Mouse (Mus musculus): Measurements from ENCODE around the gene Vcpkmt. TPM values are rescaled to one million over a fixed set of nuclear protein-coding genes. Genes with fewer than 3 reads are reported as not detected.

Gene Vcpkmt
- polyA plus RNA-seq, 1 experiment from 2014 or later, result 17.5 TPM

DNA sequence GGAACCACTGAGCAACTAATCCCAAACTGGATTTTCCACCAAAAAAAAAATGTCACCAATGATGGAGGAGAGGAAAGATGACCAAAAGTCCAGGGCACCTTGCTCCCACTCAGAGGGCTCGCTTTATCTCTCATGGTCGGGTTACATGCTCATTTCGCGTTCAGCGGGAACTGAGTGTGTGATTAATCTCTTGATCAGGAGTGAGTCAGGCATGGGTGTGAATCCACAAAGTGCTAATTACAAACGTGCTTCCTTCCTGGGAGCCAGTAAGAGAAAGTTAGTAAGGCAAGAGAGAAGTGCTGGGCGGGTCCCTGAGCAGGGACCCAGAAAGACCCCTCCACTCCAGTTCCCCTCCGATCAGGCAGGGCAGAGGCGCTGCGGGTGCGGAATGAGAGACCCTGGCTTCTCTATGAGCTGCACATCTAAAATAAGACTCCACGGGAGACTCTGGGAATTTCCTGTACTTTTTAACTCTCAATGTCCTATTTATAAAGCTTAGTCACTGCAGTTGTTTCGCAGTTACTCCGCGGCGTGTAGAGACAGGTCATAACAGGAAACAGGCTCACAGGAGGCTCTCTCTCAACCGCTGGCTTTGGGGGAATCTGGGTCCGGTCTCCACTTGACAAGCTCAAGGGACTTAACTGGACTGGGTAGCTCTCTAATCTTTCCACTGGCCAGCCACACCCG lies 45.0 kb downstream of the Vcpkmt start:
- Histone ChIP-seq H3K4me1 (replicated peaks) (peaks cover 49% of the 10 kb centered on the region), H3K4me3 (replicated peaks) (peak overlapping the region; percentile 21), H3K27ac (peak overlapping the region; percentile 71), H3K9ac (peak overlapping the region; percentile 42), H3K4me2 (peak overlapping the region; percentile 59), H3K9me3 (replicated peaks) (no peaks in the 10 kb centered on the region), H3K36me3 (no peaks in the 10 kb centered on the region), H3K27me3 (no peaks in the 10 kb centered on the region)
- ATAC-seq (ENCODE audit: low read depth) (peak; percentile 39), DNase-seq (no peak)
- WGBS (ENCODE audit: insufficient replicate concordance), result 3% methylated on average over 19 of the region's 19 CpGs

DNA sequence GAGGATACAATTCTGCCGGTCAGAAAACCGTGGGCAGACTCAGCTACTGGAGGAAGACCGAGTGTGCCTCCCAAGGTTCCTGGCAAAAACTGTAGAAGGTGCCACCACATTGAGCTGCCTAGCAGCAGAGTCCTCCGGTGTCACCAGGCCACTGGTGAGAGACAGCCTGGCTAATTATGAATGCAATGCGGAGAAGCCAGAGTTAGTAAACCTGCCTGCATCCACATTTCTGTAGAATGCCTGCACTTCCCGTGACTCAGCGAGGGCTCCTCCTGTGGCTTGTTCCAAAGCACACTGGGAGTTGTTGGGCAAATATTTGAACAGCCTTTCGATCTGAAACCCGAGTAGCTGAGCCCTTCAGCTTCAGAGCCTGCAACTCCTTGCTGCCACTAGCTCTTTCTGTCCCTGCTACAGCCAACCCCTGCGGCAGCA lies 45.6 kb downstream of the Vcpkmt start:
- WGBS (ENCODE audit: insufficient replicate concordance), result 15% methylated on average over 10 of the region's 10 CpGs
- H3K4me1 ChIP-seq (replicated peaks), result peaks cover 49% of the 10 kb centered on the region
- no peaks in the 10 kb centered on the region for H3K27me3 ChIP-seq
- DNase-seq (no peak), ATAC-seq (ENCODE audit: low read depth) (peak; percentile 60)
- peak overlapping the region; percentile 71 for H3K27ac ChIP-seq
- no peaks in the 10 kb centered on the region for H3K36me3 ChIP-seq
- no peaks in the 10 kb centered on the region for H3K9me3 ChIP-seq (replicated peaks)
- peak overlapping the region; percentile 21 for H3K4me3 ChIP-seq (replicated peaks)
- peak overlapping the region; percentile 42 for H3K9ac ChIP-seq
- peak overlapping the region; percentile 59 for H3K4me2 ChIP-seq

GRCm38 (mm10) chr12:69536616-69537242 lies 46.1 kb downstream of the Vcpkmt start:
- ATAC-seq (ENCODE audit: low read depth), result no peak
- Histone ChIP-seq H3K4me1 (replicated peaks) (peaks cover 45% of the 10 kb centered on the region), H3K9ac (no peak overlapping the region), H3K4me2 (peak overlapping the region; percentile 59; the same call in 1 of the 2 replicates), H3K9me3 (replicated peaks) (no peaks in the 10 kb centered on the region), H3K27me3 (no peaks in the 10 kb centered on the region), H3K4me3 (replicated peaks) (0 out of 2 replicates have a peak overlapping the region, but pooled peaks have one; percentile 21), H3K36me3 (no peaks in the 10 kb centered on the region), H3K27ac (peak overlapping the region; percentile 71)
- no peak for DNase-seq
- 63% methylated on average over 10 of the region's 10 CpGs for WGBS (ENCODE audit: insufficient replicate concordance)

DNA sequence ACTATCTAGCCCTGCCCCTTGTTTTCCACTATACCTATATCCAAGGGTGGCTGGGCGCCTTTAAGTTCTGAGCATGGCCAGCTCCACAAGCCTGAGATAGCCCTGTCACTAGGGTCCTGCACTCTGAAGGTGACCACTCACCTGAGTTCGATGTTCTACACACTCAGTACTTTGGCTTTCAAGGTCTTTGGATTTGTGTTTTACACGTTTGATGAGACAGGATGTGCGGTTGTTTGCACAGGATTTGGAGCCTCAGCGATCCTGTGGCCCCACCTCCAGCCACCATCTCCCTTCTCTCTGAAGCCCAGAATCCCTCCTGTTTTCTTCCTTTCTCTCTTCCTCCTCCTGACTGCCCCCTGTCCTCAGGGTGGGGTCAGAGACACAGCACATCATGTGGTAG lies 49.6 kb downstream of the Vcpkmt start:
- DNase-seq (no peak), ATAC-seq (ENCODE audit: low read depth) (no peak)
- no peak overlapping the region for H3K9ac ChIP-seq
- H3K4me3 ChIP-seq (replicated peaks), result no peak overlapping the region
- H3K4me1 ChIP-seq (replicated peaks), result peaks cover 27% of the 10 kb centered on the region
- WGBS (ENCODE audit: insufficient replicate concordance), result 63% methylated on average over 5 of the region's 5 CpGs
- no peaks in the 10 kb centered on the region for H3K27me3 ChIP-seq
- H3K4me2 ChIP-seq, result no peak overlapping the region
- no peaks in the 10 kb centered on the region for H3K9me3 ChIP-seq (replicated peaks)
- H3K36me3 ChIP-seq, result no peaks in the 10 kb centered on the region
- H3K27ac ChIP-seq, result no peak overlapping the region

- Histone ChIP-seq H3K4me3 (replicated peaks) (no peak overlapping the region), H3K27ac (no peak overlapping the region), H3K27me3 (no peaks in the 10 kb centered on the region), H3K36me3 (no peaks in the 10 kb centered on the region), H3K4me1 (replicated peaks) (peaks cover 20% of the 10 kb centered on the region), H3K9ac (no peak overlapping the region), H3K4me2 (no peak overlapping the region), H3K9me3 (replicated peaks) (no peaks in the 10 kb centered on the region)
- DNase-seq (no peak), ATAC-seq (ENCODE audit: low read depth) (no peak)
- WGBS (ENCODE audit: insufficient replicate concordance), result 53% methylated on average over 3 of the region's 3 CpGs
Measured at GRCm38 (mm10) chr12:69532530-69532929, 50.3 kb downstream of the Vcpkmt start.

DNA sequence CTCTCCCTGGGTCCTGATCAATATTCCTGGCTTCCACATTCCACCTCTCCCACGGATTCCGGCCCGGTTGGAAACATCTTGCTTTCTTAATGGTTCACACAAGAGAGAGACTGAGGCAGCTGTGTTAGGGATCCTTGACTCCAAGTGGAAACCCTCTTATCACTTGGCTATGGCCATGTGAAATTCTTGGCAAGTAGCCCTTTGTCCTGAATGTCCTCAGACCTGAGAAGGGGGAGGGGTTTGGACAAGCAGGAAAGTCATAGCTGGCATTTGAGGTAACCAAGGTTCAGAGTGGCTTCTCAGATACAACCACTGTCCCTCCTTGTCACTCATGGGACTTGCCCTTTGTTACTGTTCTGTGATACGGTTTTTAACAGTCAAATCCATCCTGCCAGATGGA lies 50.7 kb downstream of the Vcpkmt start:
- Histone ChIP-seq H3K4me1 (replicated peaks) (peaks cover 16% of the 10 kb centered on the region), H3K27ac (no peak overlapping the region), H3K36me3 (no peaks in the 10 kb centered on the region), H3K9me3 (replicated peaks) (no peaks in the 10 kb centered on the region), H3K9ac (no peak overlapping the region), H3K4me2 (no peak overlapping the region), H3K4me3 (replicated peaks) (no peak overlapping the region), H3K27me3 (no peaks in the 10 kb centered on the region)
- no peak for DNase-seq
- WGBS (ENCODE audit: insufficient replicate concordance), result 68% methylated on average over 4 of the region's 4 CpGs
- ATAC-seq (ENCODE audit: low read depth), result no peak

GRCm38 (mm10) chr12:69529694-69530403 lies 53.0 kb downstream of the Vcpkmt start:
- DNase-seq (no peak), ATAC-seq (ENCODE audit: low read depth) (no peak)
- H3K36me3 ChIP-seq, result no peaks in the 10 kb centered on the region
- H3K27ac ChIP-seq, result no peak overlapping the region
- 53% methylated on average over 13 of the region's 13 CpGs for WGBS (ENCODE audit: insufficient replicate concordance)
- H3K4me1 ChIP-seq (replicated peaks), result peaks cover 9% of the 10 kb centered on the region
- H3K4me3 ChIP-seq (replicated peaks), result no peak overlapping the region
- H3K4me2 ChIP-seq, result no peak overlapping the region
- H3K9ac ChIP-seq, result no peak overlapping the region
- H3K27me3 ChIP-seq, result no peaks in the 10 kb centered on the region
- no peaks in the 10 kb centered on the region for H3K9me3 ChIP-seq (replicated peaks)

GRCm38 (mm10) chr12:69528275-69529032 lies 54.4 kb downstream of the Vcpkmt start:
- Histone ChIP-seq H3K36me3 (no peaks in the 10 kb centered on the region), H3K27me3 (no peaks in the 10 kb centered on the region), H3K4me2 (no peak overlapping the region), H3K4me1 (replicated peaks) (peaks cover 13% of the 10 kb centered on the region), H3K9ac (no peak overlapping the region), H3K9me3 (replicated peaks) (no peaks in the 10 kb centered on the region), H3K27ac (no peak overlapping the region), H3K4me3 (replicated peaks) (no peak overlapping the region)
- ATAC-seq (ENCODE audit: low read depth) (no peak), DNase-seq (no peak)
- 77% methylated on average over 8 of the region's 8 CpGs for WGBS (ENCODE audit: insufficient replicate concordance)

Small RNA genes lying within 50 kb of the gene (microRNA-seq; reads per million reads assigned to microRNA genes)
- not detected for gene Gm23018

Other genes starting within 250 kb of the Vcpkmt start
- 47.5 and 56.5 TPM in 2 replicates for gene Nemf, start 225.9 kb downstream of the Vcpkmt start, polyA plus RNA-seq (2015; fragmentation: Nextera tagmentation; extraction: Ambion mirVana)
- 38.2 and 41.6 TPM in 2 replicates for gene Arf6, start 210.9 kb downstream of the Vcpkmt start, polyA plus RNA-seq (2015; fragmentation: Nextera tagmentation; extraction: Ambion mirVana)
- gene Gm9887, start 210.6 kb downstream of the Vcpkmt start, polyA plus RNA-seq (2015; fragmentation: Nextera tagmentation; extraction: Ambion mirVana), result 0.71 and 0.93 TPM in 2 replicates
- 3.1 and 3.4 TPM in 2 replicates for gene Sos2, start 98.8 kb upstream of the Vcpkmt start, polyA plus RNA-seq (2015; fragmentation: Nextera tagmentation; extraction: Ambion mirVana)
- gene L2hgdh, start 141.8 kb upstream of the Vcpkmt start, polyA plus RNA-seq (2015; fragmentation: Nextera tagmentation; extraction: Ambion mirVana), result 15.5 and 18.6 TPM in 2 replicates
- 21.1 and 21.2 TPM in 2 replicates for gene Atp5s, start 141.9 kb upstream of the Vcpkmt start, polyA plus RNA-seq (2015; fragmentation: Nextera tagmentation; extraction: Ambion mirVana)
- 1.3 and 1.8 TPM in 2 replicates for gene Cdkl1, start 208.2 kb upstream of the Vcpkmt start, polyA plus RNA-seq (2015; fragmentation: Nextera tagmentation; extraction: Ambion mirVana)

All from liver, embryonic 13.5 days (tissue).